Mouse (Mus musculus) heart, adult 11 months (tissue): ENCODE data around the gene Alpl.

Experiments used
- DNase-seq: peaks from one replicate; pipeline ENCODE4 v3.0.0; 2022

Alpl gene

DNA sequence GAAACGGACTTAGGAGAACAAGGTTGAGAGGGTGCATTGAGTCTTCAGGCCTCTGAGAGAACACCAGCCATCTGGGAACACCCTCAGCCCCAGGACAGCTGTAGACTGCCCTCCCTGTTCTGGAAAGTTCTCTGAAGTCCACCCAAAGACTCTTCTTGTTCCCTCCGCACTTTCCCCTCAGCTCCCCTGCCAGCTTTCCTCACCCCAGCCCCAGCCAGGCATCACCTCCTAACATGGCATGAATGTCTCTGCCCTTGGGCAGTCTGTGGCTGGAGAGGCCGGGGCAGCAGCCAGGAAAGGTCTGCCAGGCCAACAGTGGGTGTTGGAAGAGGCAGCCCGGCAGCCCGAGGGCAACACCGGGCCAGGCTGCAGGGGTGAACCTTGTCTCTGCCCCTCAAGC, 27.4 kb downstream of the Alpl start:
- DNase-seq: peak; percentile 98

DNA sequence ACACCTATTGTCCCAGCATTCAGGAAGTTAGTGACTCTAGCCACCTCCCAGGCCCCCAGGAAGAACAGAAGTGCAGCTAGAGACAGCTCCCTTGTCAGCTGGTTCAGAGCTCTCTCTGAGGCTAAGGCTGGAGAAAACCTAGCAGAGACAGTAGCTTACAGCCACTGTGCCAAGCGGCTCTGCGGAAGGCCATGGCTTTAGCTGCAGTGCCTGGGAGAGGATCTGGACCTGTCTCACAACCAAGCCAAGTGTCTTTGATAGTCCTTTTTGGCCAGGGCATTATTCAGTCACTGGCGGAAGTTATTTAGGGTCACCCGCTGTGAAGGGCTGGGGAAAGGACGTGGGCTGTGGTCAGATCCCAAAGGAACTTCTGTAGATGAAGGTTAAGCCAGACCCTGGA, 27.8 kb downstream of the Alpl start:
- DNase-seq: peak; percentile 93

DNA sequence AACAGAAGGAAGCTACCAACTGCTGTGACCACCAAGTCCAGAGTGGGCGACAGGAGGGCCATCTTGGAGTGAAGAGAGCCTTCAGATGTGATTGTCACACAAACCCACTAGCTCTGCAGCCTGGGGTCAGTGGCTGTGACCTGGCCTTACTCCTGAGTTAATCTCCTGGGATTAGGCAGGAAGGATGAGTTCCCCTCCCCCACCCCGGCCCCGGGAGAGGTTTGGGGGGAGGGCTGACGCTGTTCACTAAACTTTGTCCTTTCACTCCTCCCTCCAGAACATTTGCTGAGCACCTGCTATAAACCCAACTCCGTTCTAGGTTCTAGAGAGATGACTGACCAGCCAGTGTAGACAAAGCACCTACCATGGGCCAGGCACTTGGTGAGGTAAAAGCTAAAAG, 29.8 kb downstream of the Alpl start:
- DNase-seq: no peak

DNA sequence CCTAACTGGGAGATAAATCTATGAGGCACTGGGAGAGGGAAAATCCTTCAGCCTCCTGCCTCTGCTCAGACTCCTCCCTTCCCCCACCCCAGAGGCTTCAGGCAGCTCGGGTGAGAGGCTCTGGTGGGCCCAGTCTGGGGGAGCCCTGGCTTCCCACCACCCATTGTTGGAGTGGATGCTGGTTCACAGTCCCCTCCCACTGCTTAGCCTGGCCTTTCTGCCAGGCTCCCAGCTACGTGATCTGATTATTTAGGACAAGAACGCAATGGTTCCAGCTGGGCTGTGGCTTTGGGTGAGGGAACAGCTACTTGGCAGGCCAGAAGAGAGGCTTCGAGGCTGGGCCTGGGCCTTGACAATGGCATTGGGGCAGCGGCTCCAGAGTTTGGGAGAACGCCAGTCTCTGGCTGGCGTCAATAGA, 30.6 kb downstream of the Alpl start:
- no peak for DNase-seq

DNA sequence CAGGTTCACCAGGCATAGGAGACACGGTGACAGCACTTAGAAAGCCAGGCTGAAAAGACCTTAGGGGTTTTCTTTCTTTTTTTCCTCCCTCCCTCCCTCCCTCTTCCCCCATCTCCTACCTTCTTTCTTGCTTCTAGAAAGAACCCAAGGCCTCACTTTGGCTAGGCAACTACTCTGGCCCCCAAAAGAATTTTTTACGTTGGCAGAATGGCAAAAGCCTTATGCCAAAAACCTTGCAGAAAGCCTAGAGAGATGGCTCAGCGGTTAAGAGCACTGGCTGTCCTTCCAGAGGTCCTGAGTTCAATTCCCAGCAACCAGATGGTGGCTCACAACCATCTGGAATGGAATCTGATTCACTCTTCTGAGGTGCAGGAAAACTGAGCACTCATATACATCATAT, 31.6 kb downstream of the Alpl start:
- DNase-seq: no peak

DNA sequence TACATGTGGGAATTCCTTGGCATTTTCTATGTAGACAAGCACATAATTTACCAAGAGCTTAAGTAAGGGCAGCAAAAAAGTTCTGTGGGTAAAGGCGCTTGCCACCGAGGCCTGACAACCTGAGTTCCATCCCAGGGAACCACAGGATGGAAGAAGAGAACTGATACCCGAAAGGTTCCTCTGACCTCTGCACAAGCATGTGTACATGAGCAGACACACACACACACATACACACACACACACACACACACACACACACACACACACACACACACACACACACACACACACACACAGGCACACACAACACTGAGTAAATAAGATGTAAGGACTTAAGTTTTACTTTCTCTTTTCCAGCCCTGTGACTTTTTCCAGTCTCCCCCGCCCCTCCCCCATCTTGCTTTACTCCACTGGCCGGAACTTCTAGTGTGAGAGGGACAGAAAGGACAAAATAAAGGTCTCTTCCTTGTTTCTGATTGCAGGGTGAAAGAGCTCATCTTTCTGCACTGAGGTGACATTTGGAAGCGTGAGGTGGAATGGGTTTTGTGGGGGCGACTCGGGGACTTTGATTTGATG, 32.2 kb downstream of the Alpl start:
- DNase-seq: no peak

DNA sequence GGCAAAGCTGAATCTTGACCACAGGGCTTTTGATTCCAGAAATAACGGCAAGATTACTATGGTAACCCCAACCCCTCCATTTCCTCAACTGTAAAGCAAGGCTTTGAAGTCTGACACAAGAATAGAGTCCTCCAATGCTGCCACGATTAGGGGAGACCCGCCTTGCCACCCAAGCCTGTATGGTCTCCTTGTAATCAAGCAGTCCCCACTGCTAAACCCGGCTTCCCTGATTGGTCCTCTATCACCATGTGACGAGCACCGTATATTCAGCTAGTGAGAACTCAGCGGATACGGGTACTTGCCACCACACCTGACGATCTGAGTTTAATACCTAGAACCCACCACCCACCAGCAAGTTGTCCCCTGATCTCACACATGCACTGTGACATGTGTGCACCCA, 33.3 kb downstream of the Alpl start:
- DNase-seq: no peak

GRCm38 (mm10) chr4:137754446-137754845, 41.7 kb downstream of the Alpl start:
- no peak for DNase-seq

DNA sequence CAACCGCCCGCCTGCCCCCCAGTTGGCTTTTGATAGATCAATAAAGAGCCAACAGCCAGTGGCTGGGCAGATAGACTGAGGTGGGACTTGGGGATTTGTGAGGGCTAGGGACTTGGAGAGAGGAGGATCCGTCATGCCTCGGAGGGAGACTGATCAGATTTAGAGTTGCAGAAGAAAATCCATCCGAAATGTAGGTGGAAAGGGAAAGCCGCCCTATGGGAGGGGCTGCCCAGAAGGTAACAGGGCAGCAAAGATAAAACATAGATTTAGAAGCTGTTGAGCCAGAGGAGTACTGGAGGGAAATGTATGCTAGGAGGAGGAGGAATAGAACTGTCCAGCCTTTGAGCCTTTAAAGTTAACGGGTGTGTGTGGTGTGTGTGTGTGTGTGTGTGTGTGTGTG, 43.0 kb downstream of the Alpl start:
- no peak for DNase-seq

- no peak for DNase-seq
Measured at GRCm38 (mm10) chr4:137752471-137752870, 43.7 kb downstream of the Alpl start.

DNA sequence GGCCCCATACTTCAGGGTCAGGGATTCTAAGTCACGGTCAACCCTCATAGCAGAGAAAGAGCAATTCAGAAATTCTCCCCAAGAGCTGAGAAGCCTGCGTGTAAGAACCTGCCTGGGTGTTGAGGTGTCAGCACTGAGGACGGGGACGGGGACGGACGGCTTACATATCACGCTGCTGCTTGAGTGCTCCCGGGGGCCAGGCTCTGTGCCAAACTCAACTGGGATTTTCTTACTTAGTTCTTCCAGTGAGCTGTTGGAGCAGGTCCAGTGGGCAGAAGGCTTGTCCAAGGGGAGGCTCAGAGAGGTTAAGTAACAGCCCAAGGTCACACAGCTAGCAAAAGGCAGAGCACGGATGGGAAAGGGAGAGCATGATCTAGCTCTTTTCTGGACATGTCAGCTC, 44.5 kb downstream of the Alpl start:
- DNase-seq: no peak

DNA sequence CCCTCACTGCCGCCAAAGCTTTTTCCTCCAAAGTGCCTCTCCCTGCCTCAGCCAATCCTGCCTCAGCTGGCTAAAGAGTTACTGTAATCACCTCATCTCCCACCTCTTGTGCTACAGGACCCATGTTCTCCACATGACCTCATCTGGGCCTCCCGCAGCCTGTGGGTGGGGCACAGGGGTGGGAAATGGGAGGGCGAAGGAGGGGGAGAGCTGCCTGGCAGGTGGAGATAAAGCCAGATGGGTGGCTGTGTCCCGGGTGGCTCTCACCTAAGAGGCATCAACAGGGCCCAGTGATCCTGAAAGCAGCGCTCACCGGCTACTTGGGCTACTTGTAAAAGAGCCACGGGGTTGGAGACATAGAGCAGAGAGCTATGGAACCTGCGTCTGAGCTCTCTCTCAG, 44.9 kb downstream of the Alpl start:
- DNase-seq: no peak

- DNase-seq: peak; percentile 95
Measured at GRCm38 (mm10) chr4:137750121-137750520, 46.1 kb downstream of the Alpl start.

DNA sequence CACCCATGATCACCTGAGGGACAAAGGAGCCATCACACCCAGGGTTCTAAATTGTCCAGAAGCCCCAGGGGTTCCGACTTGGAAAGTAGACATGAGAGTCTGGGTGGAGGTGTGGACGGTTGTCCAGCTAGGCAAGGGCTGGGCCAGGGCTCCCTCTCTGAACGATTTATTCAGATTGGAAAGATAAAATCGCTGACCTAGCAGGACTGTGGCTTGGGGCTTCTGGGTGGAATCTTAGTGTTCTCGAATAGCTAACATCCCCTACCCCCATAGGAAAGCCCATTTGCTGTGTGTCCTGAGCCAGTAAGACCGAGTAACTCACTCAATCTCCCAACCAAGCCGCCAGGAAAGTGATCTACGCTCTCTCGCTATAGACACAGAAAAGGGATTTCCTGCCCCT, 46.5 kb downstream of the Alpl start:
- DNase-seq: no peak

DNA sequence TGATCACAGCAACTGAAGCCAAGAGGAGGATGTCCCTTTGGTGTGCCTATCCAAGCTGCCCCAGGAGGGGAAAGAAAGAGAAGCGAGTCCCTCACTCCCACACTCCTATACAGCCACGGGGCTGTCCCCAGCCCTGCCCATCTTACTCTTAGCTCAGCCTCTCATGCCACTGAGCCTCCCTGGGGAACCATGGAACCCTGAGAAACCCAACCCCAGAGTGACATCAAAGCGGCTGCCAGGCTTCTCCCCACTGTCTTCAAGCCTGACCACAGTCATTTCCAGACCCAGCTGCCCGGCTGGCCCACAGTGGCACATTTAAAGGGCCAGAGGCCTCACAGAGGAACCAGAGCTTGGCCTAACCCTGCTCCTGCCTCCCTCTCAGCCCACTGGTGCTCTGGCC, 47.5 kb downstream of the Alpl start:
- DNase-seq: peak; percentile 89

GRCm38 (mm10) chr4:137747590-137747989, 48.6 kb downstream of the Alpl start:
- no peak for DNase-seq

DNA sequence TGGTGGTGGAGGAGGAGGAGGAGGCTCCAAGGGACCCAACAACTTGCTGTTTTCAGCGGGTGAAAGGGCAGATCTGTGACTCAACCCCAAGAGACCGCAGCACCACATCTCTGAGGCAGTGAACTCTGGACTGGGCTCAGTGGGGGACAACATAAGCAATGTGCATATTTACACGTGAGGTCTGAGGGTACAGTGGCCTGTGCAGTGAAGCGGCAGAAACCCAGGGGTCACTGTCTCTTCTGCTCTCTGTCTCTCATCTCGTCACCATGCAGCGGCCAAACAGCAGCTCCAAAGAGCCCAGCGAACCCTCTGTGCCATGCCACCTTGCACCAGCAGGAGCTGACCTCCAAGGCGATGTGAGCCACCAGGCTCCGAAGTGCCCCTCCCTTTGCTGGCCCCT, 49.1 kb downstream of the Alpl start:
- peak; percentile 84 for DNase-seq

DNA sequence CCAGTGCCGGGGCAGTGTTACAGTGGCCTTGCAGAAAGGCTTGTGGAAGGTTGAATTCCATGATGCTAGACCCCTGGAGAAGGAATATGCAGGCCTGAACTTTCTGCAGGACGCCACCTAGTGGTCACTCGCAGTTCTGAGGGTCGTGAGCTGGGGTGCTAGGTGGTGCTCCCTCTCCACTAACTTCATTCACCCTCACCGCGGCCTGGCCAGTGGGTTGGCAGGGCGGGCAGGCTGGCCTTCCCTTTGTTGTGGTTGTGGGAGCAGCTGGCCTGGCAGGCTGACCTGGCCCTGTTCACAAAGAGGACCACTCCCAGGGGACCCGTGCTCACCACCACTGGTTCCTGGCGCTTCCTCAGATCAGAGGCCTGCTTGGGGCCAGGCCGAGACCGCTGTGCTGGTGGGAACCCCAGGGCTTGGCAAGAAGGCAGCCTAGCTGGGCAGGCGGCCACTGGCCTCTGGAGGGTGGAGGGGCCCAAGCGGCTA, 51.7 kb downstream of the Alpl start:
- DNase-seq: peak; percentile 95

DNA sequence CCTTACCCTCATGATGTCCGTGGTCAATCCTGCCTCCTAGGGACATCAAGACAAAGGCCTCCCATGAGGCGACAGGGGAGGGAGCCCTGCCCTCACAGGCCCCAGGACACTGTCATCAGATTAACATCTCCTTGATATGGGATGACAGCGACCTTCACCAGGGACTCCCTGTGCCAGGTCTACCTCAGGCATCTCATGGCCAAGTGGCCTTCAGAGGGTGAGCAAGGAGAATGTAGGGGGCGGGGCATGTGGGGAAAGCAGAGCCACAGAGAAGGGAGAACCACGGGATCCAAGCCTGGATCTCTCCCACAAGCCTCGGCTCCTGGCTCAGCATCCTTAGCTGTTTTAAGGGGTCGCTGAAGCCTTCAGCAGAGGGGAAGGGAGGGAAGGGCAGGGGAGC, 52.4 kb downstream of the Alpl start:
- DNase-seq: no peak

GRCm38 (mm10) chr4:137740350-137740749, 55.8 kb downstream of the Alpl start:
- DNase-seq: no peak

DNA sequence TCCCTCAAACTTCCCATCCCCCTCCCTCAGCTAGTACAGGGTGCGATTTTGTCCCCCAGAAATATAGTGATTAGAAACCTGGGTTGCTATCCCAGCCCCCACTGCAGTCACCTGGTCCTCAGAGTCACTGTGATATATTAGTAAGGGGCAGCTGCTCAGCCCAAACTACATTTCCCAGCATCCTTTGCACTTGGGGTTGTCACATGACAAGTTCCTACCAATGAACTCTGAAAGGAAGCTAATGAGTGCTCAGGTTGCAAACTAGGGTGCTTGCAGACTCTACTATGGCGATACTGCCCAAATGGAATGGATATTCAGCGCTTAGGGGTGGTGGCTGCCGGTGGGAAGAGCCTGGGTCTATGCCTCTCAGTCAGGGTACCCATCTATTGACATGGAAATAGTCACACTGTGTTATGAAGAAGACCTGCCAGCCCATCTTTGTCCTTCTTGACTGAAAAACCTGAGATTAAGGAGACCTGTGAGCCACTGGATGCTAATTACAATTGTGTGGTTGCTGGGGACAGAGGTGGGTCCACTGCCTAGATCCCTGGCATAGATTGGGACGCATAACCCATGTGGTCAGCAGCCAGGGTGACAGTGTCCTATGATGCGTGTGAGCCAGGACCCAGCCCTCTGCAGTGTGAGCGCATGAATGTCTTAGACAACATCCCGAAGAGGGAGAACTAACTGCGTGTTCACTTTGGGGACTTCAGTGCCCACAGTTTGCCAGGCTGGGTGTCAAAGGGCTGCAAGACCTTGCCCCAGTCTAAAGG, 56.8 kb downstream of the Alpl start:
- DNase-seq: no peak

GRCm38 (mm10) chr4:137737760-137738159, 58.4 kb downstream of the Alpl start:
- DNase-seq: no peak

GRCm38 (mm10) chr4:137736220-137736701, 59.9 kb downstream of the Alpl start:
- DNase-seq: no peak

GRCm38 (mm10) chr4:137733459-137733858, 62.7 kb downstream of the Alpl start:
- DNase-seq: no peak

- no peak for DNase-seq
Measured at GRCm38 (mm10) chr4:137732962-137733361, 63.2 kb downstream of the Alpl start.
